ENCODE assay signal across 7 mouse cellular contexts in genomic region chr12:117764839-117765238, GRCm38 (mm10). TPM values are rescaled to one million over a fixed set of nuclear protein-coding genes. Genes with fewer than 3 reads are reported as not detected.
DNase-seq lines count a peak whose midpoint lies in the region.

No protein-coding gene starts in this region.

- H3K9me3 ChIP-seq in forebrain, embryonic 10.5 days: no peaks in the 10 kb centered on the region

- H3K4me1 ChIP-seq in brown adipose tissue, adult 24 weeks (ENCODE audit: control insufficient read depth, insufficient read depth, insufficient read length, low read length): peaks cover 11% of the 10 kb centered on the region
- H3K4me1 ChIP-seq in forebrain, embryonic 10.5 days: peaks cover 9% of the 10 kb centered on the region

- WGBS in forebrain, embryonic 10.5 days: 10% methylated on average over 7 of the region's 7 CpGs

- H3K4me3 ChIP-seq in brown adipose tissue, adult 24 weeks (ENCODE audit: insufficient read depth, low read depth, low read length): no peak overlapping the region
- H3K4me3 ChIP-seq in forebrain, embryonic 10.5 days: no peak overlapping the region

- H3K36me3 ChIP-seq in forebrain, embryonic 10.5 days (replicated peaks): no peaks in the 10 kb centered on the region

- peak; percentile 82 for DNase-seq in MN1 (ENCODE audit: low spot score)
- DNase-seq in forebrain, embryonic 10.5 days (ENCODE audit: extremely low spot score, low spot score): peak; percentile 73
- peak; percentile 84 for DNase-seq in heart, postnatal 4 days
- peak; percentile 78 to 81 for DNase-seq in layer of hippocampus, postnatal 10 days (ENCODE audit: low spot score in 2 of 2)
- peak; percentile 95 for DNase-seq in lung, postnatal 36 days
- DNase-seq in right cerebral cortex, postnatal 25 days: peak; percentile 52

- 0 out of 2 replicates have a peak, but pooled peaks cover under 1% of the 10 kb centered on the region for H3K27me3 ChIP-seq in forebrain, embryonic 10.5 days (ENCODE audit: poor library complexity, severe bottlenecking)

- 0 out of 2 replicates have a peak overlapping the region, but pooled peaks have one; percentile 20 for H3K27ac ChIP-seq in brown adipose tissue, adult 24 weeks (replicated peaks; ENCODE audit: low read depth, low read length)
- no peak overlapping the region for H3K27ac ChIP-seq in forebrain, embryonic 10.5 days

RNA-seq across cellular contexts. Expression of gene Cdca7l, which starts 39.2 kb away (rescaled TPM):
- polyA plus RNA-seq in brown adipose tissue, adult 24 weeks (2012; ENCODE audit: insufficient read depth, insufficient read length, missing spikeins): 3.1 TPM in 1 of 2 replicates, not detected in the other
- polyA plus RNA-seq in forebrain, embryonic 10.5 days (2016; fragmentation: Nextera tagmentation; extraction: Ambion mirVana): 73.9 and 74.2 TPM in 2 replicates
- total RNA-seq in heart, postnatal 4 days (2021): 1 to 10 TPM; 6.5 to 7.3 TPM
- total RNA-seq in layer of hippocampus, postnatal 10 days (2021): 1 to 10 TPM; 1.8 to 2.1 TPM
